Mouse (Mus musculus) ES-Bruce4 (cell line): Measurements from ENCODE around the gene Mb. TPM values are rescaled to one million over a fixed set of nuclear protein-coding genes. Genes with fewer than 3 reads are reported as not detected.

Source experiments
- H3K27ac ChIP-seq: 2 replicates; pipeline ENCODE4 v1.5.1; 2012; ENCODE audit warnings: low read length, inconsistent platforms; ENCODE audit not compliant: insufficient read depth
- H3K27me3 ChIP-seq: 2 replicates; pipeline ENCODE4 v1.6.1; 2012; ENCODE audit warnings: mild to moderate bottlenecking, low read length, inconsistent platforms; ENCODE audit not compliant: control insufficient read depth, poor library complexity, insufficient read depth, severe bottlenecking
- H3K36me3 ChIP-seq: 2 replicates; pipeline ENCODE4 v1.6.1; 2012; ENCODE audit warnings: inconsistent platforms, mild to moderate bottlenecking, low read length, moderate library complexity; ENCODE audit not compliant: control insufficient read depth, poor library complexity, insufficient read depth, severe bottlenecking
- H3K4me1 ChIP-seq: one replicate; pipeline ENCODE4 v1.8.1; 2011; ENCODE audit warnings: low read length; ENCODE audit not compliant: control insufficient read depth, insufficient read depth
- H3K4me3 ChIP-seq: 2 replicates; pipeline ENCODE4 v1.5.1; 2011; ENCODE audit warnings: low read depth, mild to moderate bottlenecking, low read length
- H3K9ac ChIP-seq: 2 replicates; pipeline ENCODE4 v1.6.1; 2012; ENCODE audit warnings: low read depth, mild to moderate bottlenecking, inconsistent platforms; ENCODE audit not compliant: poor library complexity, severe bottlenecking
- H3K9me3 ChIP-seq: replicated peaks from 2 replicates; pipeline ENCODE4 v1.6.1; 2012; ENCODE audit warnings: mild to moderate bottlenecking, low read length, inconsistent platforms; ENCODE audit not compliant: control insufficient read depth, poor library complexity, insufficient read depth, severe bottlenecking
- CTCF ChIP-seq: IDR thresholded peaks from one replicate; pipeline ENCODE4 v1.8.1; 2011; ENCODE audit warnings: low read depth, low read length
- EP300 ChIP-seq: IDR thresholded peaks from 2 replicates; pipeline ENCODE4 v1.6.1; 2011; ENCODE audit warnings: low read depth, low read length; ENCODE audit not compliant: insufficient read depth
- POLR2A ChIP-seq: IDR thresholded peaks from one replicate; pipeline ENCODE4 v1.8.1; 2011; ENCODE audit warnings: low read length; ENCODE audit not compliant: insufficient read depth
- polyA plus RNA-seq: library from polyadenylated mRNA; stranded (reverse); fragments of >200 nt; gene quantifications from 2 replicates; pipeline ENCODE4 v1.2.4, GENCODE M21; 2011; ENCODE audit warnings: low read depth; ENCODE audit not compliant: missing spikeins, insufficient read depth, insufficient read length

The Mb gene
- polyA plus RNA-seq, 1 experiment: 1.9 TPM

GRCm38 (mm10) chr15:77037278-77038161 lies 12.9 kb downstream of the Mb start:
- Histone ChIP-seq H3K27me3 (no peaks in the 10 kb centered on the region), H3K9ac (no peak overlapping the region), H3K27ac (peak overlapping the region; percentile 16; the same call in 1 of the 2 replicates), H3K4me1 (peaks cover 3% of the 10 kb centered on the region), H3K9me3 (no peaks in the 10 kb centered on the region), H3K36me3 (no peaks in the 10 kb centered on the region), H3K4me3 (no peak overlapping the region)
- TF ChIP-seq POLR2A (no peak), CTCF (no peak), EP300 (no peak)

- H3K27ac ChIP-seq: peak overlapping the region; percentile 16; the same call in 1 of the 2 replicates
Measured at GRCm38 (mm10) chr15:77036989-77037277, 13.5 kb downstream of the Mb start.

GRCm38 (mm10) chr15:77036320-77036988 lies 14.0 kb downstream of the Mb start:
- Histone ChIP-seq H3K9ac (no peak overlapping the region), H3K4me3 (no peak overlapping the region), H3K27ac (no peak overlapping the region), H3K9me3 (no peaks in the 10 kb centered on the region), H3K36me3 (no peaks in the 10 kb centered on the region), H3K4me1 (peaks cover 3% of the 10 kb centered on the region), H3K27me3 (no peaks in the 10 kb centered on the region)
- TF ChIP-seq CTCF: no peak
- TF ChIP-seq POLR2A: no peak
- TF ChIP-seq EP300: no peak

More at GRCm38 (mm10) chr15:77036989-77037277, 13.5 kb downstream of the Mb start:
- no peak overlapping the region for H3K9ac ChIP-seq
- H3K36me3 ChIP-seq: no peaks in the 10 kb centered on the region
- no peaks in the 10 kb centered on the region for H3K27me3 ChIP-seq
- no peak overlapping the region for H3K4me3 ChIP-seq
- H3K4me1 ChIP-seq: peaks cover 3% of the 10 kb centered on the region
- TF ChIP-seq EP300 (no peak), POLR2A (no peak), CTCF (no peak)
- H3K9me3 ChIP-seq: no peaks in the 10 kb centered on the region

- H3K4me3 ChIP-seq: no peak overlapping the region
- no peak for TF ChIP-seq EP300
- TF ChIP-seq POLR2A: no peak
- no peak for TF ChIP-seq CTCF
- no peaks in the 10 kb centered on the region for H3K27me3 ChIP-seq
- peaks cover 3% of the 10 kb centered on the region for H3K4me1 ChIP-seq
- H3K36me3 ChIP-seq: no peaks in the 10 kb centered on the region
- H3K27ac ChIP-seq: no peak overlapping the region
- no peaks in the 10 kb centered on the region for H3K9me3 ChIP-seq
- no peak overlapping the region for H3K9ac ChIP-seq
Measured at GRCm38 (mm10) chr15:77035643-77036042, 14.8 kb downstream of the Mb start.

- Histone ChIP-seq H3K4me1 (peaks cover 3% of the 10 kb centered on the region), H3K9me3 (no peaks in the 10 kb centered on the region), H3K9ac (no peak overlapping the region), H3K4me3 (no peak overlapping the region), H3K36me3 (no peaks in the 10 kb centered on the region), H3K27me3 (no peaks in the 10 kb centered on the region), H3K27ac (no peak overlapping the region)
- TF ChIP-seq POLR2A: no peak
- peak; percentile 8 for TF ChIP-seq CTCF
Measured at GRCm38 (mm10) chr15:77034526-77034925, 15.9 kb downstream of the Mb start.

- H3K9me3 ChIP-seq: no peaks in the 10 kb centered on the region
- no peak overlapping the region for H3K27ac ChIP-seq
- TF ChIP-seq POLR2A: no peak
- no peak for TF ChIP-seq EP300
- no peak for TF ChIP-seq CTCF
- H3K9ac ChIP-seq: no peak overlapping the region
- H3K27me3 ChIP-seq: no peaks in the 10 kb centered on the region
- no peaks in the 10 kb centered on the region for H3K36me3 ChIP-seq
- no peak overlapping the region for H3K4me3 ChIP-seq
- no peaks in the 10 kb centered on the region for H3K4me1 ChIP-seq
Measured at GRCm38 (mm10) chr15:77031271-77031670, 19.2 kb downstream of the Mb start.
